Mouse (Mus musculus) E14TG2a.4 (cell line): ENCODE data around the gene Olfr1393.

Experiments used
- H3K27me3 ChIP-seq: 2 replicates; pipeline ENCODE4 v1.6.1; 2014; ENCODE audit warnings: low read length, control low read depth; ENCODE audit not compliant: insufficient read depth
- H3K36me3 ChIP-seq: 2 replicates; pipeline ENCODE4 v1.6.1; 2014; ENCODE audit warnings: low read length, control low read depth; ENCODE audit not compliant: insufficient read depth
- H3K4me1 ChIP-seq: replicated peaks from 2 replicates; pipeline ENCODE4 v1.6.1; 2014; ENCODE audit warnings: low read depth, low read length, control low read depth
- H3K4me3 ChIP-seq: replicated peaks from 2 replicates; pipeline ENCODE4 v1.5.1; 2014; ENCODE audit warnings: mild to moderate bottlenecking, low read length
- H3K9me3 ChIP-seq: 2 replicates; pipeline ENCODE4 v1.6.1; 2014; ENCODE audit warnings: low read length, control low read depth
- CTCF ChIP-seq: conservative IDR thresholded peaks from 2 replicates; pipeline ENCODE4 v1.5.1; 2014; ENCODE audit warnings: low read length
- NANOG ChIP-seq: IDR thresholded peaks from 2 replicates; pipeline ENCODE4 v1.6.1; 2014; ENCODE audit warnings: borderline replicate concordance, low read length, mixed read lengths
- POU5F1 ChIP-seq: IDR thresholded peaks from 2 replicates; pipeline ENCODE4 v1.6.1; 2014; ENCODE audit warnings: low read length, borderline replicate concordance

The Olfr1393 gene

GRCm38 (mm10) chr11:49278222-49278621 is at the start of gene Olfr1393:
Gene Olfr1393, plus strand, starts transcription at chr11:49278304.
- H3K9me3 ChIP-seq: no peaks in the 10 kb centered on the region
- H3K27me3 ChIP-seq: no peaks in the 10 kb centered on the region
- no peaks in the 10 kb centered on the region for H3K36me3 ChIP-seq
- no peak within 1 kb of the TSS for H3K4me3 ChIP-seq
- H3K4me1 ChIP-seq: no peaks in the 10 kb centered on the region
- TF ChIP-seq CTCF: no peak
- no peak for TF ChIP-seq NANOG
- TF ChIP-seq POU5F1: no peak

GRCm38 (mm10) chr11:49232781-49233180 is 45.3 kb upstream of the Olfr1393 start:
- Histone ChIP-seq H3K9me3 (no peaks in the 10 kb centered on the region), H3K27me3 (peaks cover 3% of the 10 kb centered on the region; the same call in 1 of the 2 replicates), H3K4me3 (no peak overlapping the region), H3K4me1 (no peaks in the 10 kb centered on the region), H3K36me3 (no peaks in the 10 kb centered on the region)
- TF ChIP-seq POU5F1 (no peak), NANOG (no peak), CTCF (no peak)

- TF ChIP-seq CTCF: no peak
- TF ChIP-seq NANOG: no peak
- TF ChIP-seq POU5F1: no peak
- Histone ChIP-seq H3K27me3 (peaks cover 3% of the 10 kb centered on the region; the same call in 1 of the 2 replicates), H3K4me1 (no peaks in the 10 kb centered on the region), H3K4me3 (no peak overlapping the region), H3K9me3 (no peaks in the 10 kb centered on the region), H3K36me3 (no peaks in the 10 kb centered on the region)
Measured at GRCm38 (mm10) chr11:49235459-49236207, 42.5 kb upstream of the Olfr1393 start.

GRCm38 (mm10) chr11:49236891-49237290 is 41.2 kb upstream of the Olfr1393 start:
- Histone ChIP-seq H3K4me3 (no peak overlapping the region), H3K4me1 (no peaks in the 10 kb centered on the region), H3K27me3 (peaks cover 3% of the 10 kb centered on the region; the same call in 1 of the 2 replicates), H3K36me3 (no peaks in the 10 kb centered on the region), H3K9me3 (no peaks in the 10 kb centered on the region)
- TF ChIP-seq POU5F1 (no peak), CTCF (no peak), NANOG (no peak)

GRCm38 (mm10) chr11:49237532-49237931 is 40.6 kb upstream of the Olfr1393 start:
- TF ChIP-seq POU5F1: no peak
- no peak for TF ChIP-seq NANOG
- TF ChIP-seq CTCF: no peak

GRCm38 (mm10) chr11:49240310-49240709 is 37.8 kb upstream of the Olfr1393 start:
- H3K9me3 ChIP-seq: no peaks in the 10 kb centered on the region
- H3K4me1 ChIP-seq: peaks cover 19% of the 10 kb centered on the region
- no peaks in the 10 kb centered on the region for H3K36me3 ChIP-seq
- no peak overlapping the region for H3K4me3 ChIP-seq
- TF ChIP-seq POU5F1: no peak
- TF ChIP-seq NANOG: no peak
- no peak for TF ChIP-seq CTCF
- H3K27me3 ChIP-seq: no peaks in the 10 kb centered on the region; the same call in 1 of the 2 replicates

More at GRCm38 (mm10) chr11:49237532-49237931, 40.6 kb upstream of the Olfr1393 start:
- Histone ChIP-seq H3K36me3 (no peaks in the 10 kb centered on the region), H3K9me3 (no peaks in the 10 kb centered on the region), H3K4me3 (no peak overlapping the region), H3K27me3 (peaks cover 3% of the 10 kb centered on the region; the same call in 1 of the 2 replicates), H3K4me1 (peaks cover 3% of the 10 kb centered on the region)

GRCm38 (mm10) chr11:49240874-49241273 is 37.2 kb upstream of the Olfr1393 start:
- Histone ChIP-seq H3K4me3 (no peak overlapping the region), H3K36me3 (no peaks in the 10 kb centered on the region), H3K27me3 (no peaks in the 10 kb centered on the region; the same call in 1 of the 2 replicates), H3K9me3 (no peaks in the 10 kb centered on the region), H3K4me1 (peaks cover 25% of the 10 kb centered on the region)
- no peak for TF ChIP-seq NANOG
- no peak for TF ChIP-seq POU5F1
- no peak for TF ChIP-seq CTCF

DNA sequence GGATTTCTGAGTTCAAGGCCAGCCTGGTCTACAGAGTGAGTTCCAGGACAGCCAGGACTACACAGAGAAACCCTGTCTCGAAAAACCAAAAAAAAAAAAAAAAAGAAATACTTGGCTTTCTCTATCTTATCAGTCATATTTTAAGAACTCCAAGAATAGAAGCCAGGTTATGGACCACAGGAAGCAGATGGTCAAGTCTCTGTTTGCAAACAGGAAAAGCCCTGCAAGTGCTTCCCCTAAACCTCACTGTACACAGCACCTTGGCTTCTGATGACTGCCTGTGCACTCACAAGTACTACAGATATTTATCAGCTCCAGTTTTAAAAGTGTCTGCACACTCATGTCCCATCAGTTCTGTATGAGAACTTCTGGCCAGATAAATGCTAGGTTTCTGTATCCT is 36.6 kb upstream of the Olfr1393 start:
- Histone ChIP-seq H3K36me3 (no peaks in the 10 kb centered on the region), H3K4me3 (no peak overlapping the region), H3K9me3 (no peaks in the 10 kb centered on the region), H3K4me1 (peaks cover 31% of the 10 kb centered on the region), H3K27me3 (no peaks in the 10 kb centered on the region; the same call in 1 of the 2 replicates)
- no peak for TF ChIP-seq NANOG
- no peak for TF ChIP-seq POU5F1
- no peak for TF ChIP-seq CTCF
